Mouse (Mus musculus) cerebellum, postnatal 36 days (tissue): Measurements from ENCODE around the gene Slc7a9.

Experiments used
- DNase-seq, 2 experiments: peaks; one replicate each; pipeline ENCODE4 v3.0.0; 2021 to 2022; ENCODE audit warnings: mixed read lengths in 2 of 2

Slc7a9 gene

GRCm38 (mm10) chr7:35447996-35448846, at the start of gene Slc7a9:
Slc7a9 (plus strand) TSS chr7:35448796.
- DNase-seq, result no peak

DNA sequence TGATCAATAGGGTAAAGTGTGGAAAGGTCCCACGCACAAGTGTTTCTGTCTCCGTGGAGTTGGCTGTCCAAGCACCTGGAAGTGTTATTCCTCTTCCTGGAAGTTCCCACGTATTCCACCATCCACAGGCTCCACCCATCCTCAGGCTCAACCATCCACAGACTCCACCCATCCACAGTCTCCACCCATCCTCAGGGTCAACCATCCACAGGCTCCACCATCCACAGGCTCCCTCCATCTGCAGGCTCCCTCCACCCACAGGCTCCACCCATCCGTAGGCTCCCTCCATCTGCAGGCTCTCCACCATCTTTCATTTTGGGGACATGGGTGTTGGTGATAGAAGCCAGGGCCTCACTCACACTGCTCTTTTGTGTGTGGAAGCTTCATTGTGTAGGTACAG, 47.4 kb upstream of the Slc7a9 start:
- DNase-seq, result no peak

DNA sequence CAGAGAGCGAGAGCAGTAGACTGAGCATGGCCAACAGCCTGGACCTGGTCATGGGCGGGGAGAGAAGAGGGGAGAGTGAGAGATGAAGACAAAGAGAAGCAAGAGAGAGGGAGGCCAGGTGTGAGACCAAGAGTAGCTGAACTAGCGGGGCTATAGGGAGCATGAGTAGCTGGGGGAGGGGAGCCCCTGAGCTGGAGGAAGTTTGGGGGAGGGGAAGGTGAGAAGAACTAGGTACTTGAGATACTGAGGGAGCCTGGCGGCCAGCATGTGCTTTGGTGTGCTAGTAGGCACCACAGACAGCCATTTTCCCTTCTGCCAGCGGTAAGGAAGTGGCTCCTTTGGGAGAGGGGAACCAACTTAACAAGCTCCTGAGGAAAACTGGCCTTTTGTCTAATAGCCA, 33.4 kb upstream of the Slc7a9 start:
- no peak for DNase-seq

DNA sequence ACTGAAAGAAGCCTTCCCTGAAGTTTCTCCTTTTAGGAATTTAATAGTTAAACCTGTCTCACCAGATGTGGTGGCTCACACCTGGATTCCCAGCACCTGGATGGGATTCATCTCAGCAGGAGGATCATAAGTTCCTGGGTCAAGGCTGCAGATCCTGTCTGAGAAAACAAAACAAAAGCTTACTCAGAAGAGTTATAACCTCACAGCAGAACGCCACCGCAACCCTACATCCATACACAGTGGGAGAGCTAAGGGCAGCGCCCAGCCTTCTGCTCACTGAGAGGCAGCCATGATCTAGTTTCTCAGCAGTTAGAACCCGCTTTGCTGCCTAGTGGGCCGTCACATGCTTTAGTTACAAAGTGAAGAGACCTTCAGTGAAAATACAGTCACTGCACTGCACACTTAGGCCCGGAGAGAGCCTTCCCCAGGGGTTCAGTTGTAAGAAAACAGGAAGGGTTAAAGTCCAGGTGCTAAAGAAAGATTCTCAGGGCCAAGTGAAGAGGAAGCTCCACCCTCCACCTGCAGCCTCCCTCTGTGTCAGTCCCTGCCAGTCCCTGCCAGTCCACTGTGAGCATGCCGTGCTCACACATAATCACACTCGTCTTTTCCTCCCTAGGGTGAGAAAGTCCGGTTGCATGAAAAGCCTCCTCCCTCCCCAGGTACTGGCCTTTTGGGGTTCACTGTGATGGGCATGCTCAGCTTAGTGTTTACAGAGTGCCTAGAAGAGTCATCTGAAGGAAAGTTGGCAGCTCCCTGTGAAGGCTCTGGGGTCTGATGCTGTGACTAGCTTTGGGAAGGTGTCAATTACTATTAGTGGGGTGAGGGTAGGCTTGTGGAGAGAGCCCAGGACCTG, 32.6 kb upstream of the Slc7a9 start:
- no peak for DNase-seq

DNA sequence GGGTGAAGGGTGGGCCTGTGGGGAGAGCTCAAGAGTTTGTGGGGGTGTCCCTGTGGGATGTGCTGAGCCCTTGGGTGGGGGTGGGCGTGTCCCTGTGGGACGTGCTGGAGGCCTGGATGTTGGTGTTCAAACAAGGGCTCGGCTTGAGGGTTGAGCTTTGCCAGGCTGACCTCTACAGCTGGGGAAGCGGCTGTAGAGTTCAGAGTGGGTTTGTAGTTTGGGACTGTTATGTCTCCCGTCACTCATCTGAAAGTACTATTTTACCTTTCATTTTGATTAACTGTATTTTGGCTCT, 32.0 kb upstream of the Slc7a9 start:
- no peak for DNase-seq

DNA sequence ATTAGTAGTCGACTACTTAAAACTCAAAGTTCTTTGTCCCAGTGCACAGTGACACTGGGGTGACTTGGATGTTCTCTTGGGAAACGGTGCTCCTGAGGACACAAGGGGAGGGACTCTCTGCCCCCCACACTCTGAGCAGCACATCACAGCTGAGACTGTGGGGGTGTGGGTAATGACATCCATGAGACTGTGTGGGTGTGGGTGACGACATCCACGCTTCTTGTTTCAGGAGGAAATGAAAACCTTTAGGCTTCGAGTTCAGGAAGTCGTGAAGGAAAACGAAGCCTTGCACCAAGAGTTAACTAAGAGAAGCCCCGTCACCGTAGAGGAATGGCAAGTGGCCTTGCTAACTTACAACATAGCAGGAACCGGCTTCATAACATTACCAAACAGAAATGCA, 25.5 kb upstream of the Slc7a9 start:
- DNase-seq, result no peak

DNA sequence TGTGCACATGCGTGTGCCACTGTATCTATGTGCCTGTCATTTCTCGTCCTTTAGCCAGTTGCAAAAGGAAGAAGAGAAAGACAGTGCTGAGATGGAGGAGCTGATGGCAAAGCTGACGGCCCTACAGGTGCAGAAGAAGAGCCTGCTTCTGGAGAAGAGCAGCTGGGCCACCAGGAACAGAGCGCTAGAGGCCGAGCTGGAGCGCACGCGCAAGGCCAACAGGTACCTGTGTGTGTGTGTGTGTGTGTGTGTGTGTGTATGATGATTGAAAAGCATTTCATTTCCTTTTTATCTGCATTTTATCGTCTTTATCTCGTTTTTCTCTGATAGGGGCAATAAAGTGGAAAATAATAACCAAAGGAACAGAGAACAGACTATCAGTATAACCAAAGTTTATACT, 20.4 kb upstream of the Slc7a9 start:
- no peak for DNase-seq

- no peak for DNase-seq
These were observed 13.3 kb upstream of the Slc7a9 start for GRCm38 (mm10) chr7:35435266-35435665.

GRCm38 (mm10) chr7:35447501-35447900, 1.1 kb upstream of the Slc7a9 start:
- no peak for DNase-seq

GRCm38 (mm10) chr7:35448867-35449266, 271 bp downstream of the Slc7a9 start:
- no peak for DNase-seq

GRCm38 (mm10) chr7:35456091-35456814, 7.7 kb downstream of the Slc7a9 start:
- no peak for DNase-seq

DNA sequence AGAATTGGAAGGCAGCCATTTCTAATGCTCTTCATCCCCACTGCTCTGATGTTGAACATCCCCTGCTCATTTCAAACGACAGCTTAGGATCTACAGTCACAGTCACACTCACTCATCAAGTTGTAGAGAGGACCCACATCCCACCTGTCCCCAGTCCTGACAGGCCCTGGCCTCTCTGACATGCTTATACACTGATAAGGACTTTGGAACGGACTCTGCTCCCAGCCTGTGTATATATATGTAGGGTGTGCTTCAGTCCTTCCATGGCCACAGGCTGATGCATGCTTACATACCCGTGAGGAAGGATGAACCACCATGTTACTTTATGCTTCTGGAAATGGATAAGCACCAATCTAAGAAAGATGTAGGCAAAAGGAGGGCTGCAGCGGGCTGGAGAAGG, 12.4 kb downstream of the Slc7a9 start:
- no peak for DNase-seq

DNA sequence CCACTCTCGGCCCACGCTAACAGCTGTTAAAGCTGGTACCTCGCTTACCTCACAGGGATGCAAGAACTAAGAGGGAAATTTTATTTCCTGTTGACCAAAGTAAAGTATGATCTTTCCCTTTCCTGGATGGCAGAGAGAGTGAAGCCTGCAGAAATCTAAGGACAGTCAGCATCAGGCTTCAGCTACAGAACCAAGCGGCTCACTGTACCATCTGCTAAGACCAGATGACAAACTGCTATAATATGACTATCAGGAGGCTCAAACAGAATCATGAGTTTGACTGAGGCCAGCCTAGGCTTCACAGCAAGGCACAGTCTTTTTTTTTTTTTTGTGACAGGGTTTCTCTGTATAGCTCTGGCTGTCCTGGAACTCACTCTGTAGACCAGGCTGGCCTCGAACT, 16.4 kb downstream of the Slc7a9 start:
- no peak for DNase-seq

DNA sequence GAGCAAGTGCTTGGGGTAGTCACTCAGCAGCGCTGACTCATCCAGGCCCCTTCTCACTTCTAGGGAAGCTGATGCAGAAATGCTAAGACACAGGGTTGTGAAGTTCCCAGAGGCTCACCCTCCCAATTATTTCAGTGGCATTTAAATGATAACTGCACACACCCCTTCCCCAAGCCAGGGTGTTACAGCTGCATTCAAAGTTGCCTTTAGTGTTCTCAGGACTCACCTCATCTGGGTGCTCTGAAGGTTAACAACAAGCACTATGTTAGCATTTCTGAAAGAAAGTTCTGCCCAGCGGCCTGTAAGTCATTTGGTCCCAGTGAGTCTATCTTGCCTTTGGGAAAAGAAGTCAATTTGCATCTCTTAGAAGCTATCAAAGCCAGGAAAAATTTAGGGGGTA, 19.3 kb downstream of the Slc7a9 start:
- DNase-seq, result no peak

- no peak for DNase-seq
These were observed 22.2 kb downstream of the Slc7a9 start for GRCm38 (mm10) chr7:35470794-35471193.

DNA sequence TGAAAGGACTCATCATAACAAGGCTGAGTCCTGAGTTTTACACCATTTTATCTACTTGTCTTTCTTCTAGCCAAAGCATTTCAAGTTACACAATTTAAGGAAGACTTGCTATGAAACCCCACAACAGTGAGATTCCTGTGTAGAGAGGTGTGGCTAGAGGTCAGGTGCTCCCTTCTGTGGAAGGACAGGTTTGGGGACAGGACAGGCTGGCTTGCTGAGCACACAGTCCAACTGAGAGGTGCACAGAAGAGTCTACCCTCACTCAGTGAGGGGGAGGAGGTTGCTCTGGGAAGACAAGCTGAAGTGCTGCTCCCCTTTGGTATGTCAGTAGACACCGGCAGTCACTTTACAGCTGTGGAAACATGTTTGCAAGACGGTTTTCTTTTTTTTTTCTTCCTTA, 27.9 kb downstream of the Slc7a9 start:
- DNase-seq, result no peak

DNA sequence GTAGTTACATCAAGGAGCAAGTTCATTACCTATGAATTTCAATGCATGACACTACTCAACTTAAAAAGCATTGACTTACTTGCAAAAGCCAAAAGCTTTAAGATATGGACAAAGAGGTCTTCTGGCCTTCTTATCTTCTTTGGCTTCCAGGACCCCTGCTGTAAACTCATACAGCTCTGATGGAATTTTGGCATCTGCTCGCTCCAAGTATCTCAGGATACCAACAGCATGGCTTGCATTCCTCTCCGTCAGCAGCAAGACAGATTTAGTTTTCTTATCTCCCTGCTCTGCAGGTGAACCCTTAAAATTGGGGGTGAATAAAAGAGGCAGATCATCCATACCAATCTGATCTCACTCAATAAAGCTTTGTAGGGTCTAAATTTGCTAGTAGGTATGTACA, 36.5 kb downstream of the Slc7a9 start:
- no peak for DNase-seq

DNA sequence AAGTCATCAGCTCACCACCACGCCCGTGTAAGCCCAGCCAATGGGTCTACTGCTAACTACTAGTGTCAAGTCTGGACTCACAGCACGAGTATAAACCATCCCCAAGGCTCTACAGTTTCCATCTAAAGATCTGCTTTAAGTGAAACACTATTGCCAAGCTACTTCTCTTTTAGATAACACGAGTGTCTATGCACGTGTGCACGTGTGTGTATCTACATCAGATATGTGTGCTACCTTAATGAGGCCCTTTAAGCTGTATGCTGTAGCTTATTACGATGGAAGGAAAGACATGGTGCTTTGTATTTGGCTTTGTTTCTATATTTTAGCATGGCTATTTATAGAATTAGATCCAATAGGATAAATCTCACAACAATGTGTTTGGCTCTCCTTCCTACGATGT, 38.0 kb downstream of the Slc7a9 start:
- DNase-seq, result no peak

DNA sequence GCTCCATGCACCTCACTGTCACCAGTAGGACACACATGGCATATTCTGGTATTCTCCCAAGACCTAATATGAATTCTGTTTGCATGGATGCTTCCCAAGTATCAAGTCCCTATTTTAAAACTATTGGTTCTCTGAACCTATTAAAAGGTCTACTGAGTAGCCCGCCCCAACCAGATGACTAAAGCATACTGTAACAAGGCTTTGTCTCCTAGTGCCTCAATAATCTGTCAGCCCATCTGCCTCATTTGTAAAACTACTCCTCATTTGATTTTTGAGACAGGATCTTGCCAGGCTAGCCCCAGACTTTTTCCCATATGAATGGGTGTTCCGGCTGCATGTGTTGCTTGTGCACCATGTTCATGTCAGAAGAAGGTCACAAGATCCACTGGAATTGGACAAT, 41.6 kb downstream of the Slc7a9 start:
- no peak for DNase-seq

DNA sequence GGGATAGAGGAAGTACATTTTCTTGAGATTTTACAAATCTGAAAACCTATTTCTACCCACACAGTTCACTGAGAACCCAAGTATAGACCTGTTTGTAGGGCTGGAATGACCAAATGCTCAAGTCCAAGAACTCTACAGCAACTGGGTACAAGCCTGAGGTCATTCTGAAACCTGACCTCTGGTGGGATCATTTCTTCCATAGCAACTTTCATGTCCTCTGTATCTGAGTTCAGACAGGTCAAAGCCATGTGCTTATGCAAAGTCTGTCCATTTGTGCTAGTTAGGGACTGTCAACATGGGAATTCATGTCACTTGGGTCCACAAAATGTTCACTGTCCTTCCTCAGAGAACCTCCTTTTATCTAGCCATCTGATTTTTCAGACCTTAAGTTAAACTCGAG, 42.4 kb downstream of the Slc7a9 start:
- no peak for DNase-seq

GRCm38 (mm10) chr7:35497516-35497915, 48.9 kb downstream of the Slc7a9 start:
- DNase-seq, result no peak

GRCm38 (mm10) chr7:35501995-35502394, 53.4 kb downstream of the Slc7a9 start:
- no peak for DNase-seq
